Mouse (Mus musculus): ENCODE measurements at regions not wholly inside any gene's neighbourhood (a gene's known extent, or its start where the extent isn't known, plus 50 kb on each side); places are given as distances from the start of the nearest gene placed in this dataset.

DNA sequence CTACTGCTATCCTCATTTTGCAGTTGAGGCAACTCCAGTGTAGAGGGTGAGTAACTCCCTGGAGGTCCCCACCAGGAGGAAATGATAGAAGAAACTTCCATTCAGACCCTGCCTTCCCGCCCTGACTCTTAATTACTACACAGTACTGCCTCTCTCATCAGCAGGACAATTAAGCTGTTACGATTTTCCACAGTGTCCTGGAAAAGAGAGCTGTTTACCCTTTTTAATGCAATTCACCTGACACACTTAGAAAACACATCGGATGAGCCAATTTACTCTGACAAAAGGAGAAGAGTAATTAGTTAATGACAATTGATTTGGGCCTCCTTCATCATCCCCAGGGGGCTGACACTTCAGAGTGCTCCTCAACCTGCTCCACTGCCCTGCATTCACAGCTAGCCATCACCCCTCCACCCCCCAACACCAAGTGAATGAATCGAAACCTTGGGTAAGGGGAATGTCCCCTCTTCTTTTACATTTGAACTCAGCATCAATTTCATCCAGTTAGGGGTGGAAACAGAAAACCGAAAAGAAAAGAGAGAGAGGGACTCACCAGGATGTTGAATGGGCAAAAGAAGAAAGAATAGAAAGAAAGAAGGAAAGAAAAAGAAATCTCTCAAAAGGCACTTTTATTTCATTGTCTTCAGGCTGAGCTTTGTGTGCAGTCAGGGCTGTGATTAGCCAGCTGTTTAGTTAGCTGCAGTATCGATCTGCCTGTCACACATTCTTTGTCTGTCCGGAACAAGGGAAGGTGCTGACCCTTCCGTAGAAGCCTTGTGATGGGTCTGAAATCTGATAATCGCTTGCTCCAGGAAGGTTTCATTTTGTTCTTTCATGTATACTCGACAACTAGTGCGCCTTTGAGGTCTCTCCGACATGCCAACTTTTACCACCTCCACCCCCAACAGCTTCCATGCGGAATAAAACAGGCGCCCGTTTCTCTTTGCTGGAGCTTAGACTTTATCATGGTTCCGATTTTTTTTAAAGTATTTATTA is 482.6 kb upstream of the Tenm4 start:
- DNase-seq (ENCODE audit: low spot score in 2 of 2) = no peak

DNA sequence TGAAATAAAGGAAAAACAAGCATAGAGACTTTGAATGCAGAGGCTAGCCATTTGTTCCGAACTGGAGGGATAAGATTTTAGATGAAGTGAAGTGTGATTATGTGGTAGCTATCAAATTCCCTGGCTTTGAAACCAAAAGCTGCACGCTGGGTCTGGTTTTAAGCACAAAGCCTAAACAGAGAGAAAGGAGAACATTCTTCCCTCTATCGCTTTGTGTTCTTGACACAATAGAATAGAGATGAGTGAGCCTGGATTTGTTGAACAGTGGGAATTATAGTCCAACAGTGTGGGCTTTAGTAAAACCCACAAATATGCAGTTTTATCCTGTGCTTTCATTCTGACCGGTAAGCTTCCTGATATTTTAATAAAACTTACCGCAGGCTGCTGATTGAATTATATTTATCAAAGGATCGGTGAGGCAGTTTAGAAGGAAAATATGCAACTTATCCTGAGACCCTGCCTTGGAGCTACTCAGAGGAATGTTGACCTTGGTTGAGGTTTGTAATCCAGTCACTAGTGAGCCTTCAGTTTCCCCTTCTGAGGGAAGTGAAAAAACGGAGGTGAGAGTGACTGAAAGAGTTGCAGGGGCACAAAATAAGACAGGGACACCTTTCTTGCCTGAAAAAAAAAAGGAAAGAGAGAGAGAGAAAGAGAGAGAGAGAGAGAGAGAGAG is 481.7 kb upstream of the Tenm4 start:
- no peak for DNase-seq (ENCODE audit: low spot score in 2 of 2)

GRCm38 (mm10) chr7:95699506-95699905 is 471.5 kb upstream of the Tenm4 start:
- DNase-seq (ENCODE audit: low spot score in 2 of 2) = no peak

DNA sequence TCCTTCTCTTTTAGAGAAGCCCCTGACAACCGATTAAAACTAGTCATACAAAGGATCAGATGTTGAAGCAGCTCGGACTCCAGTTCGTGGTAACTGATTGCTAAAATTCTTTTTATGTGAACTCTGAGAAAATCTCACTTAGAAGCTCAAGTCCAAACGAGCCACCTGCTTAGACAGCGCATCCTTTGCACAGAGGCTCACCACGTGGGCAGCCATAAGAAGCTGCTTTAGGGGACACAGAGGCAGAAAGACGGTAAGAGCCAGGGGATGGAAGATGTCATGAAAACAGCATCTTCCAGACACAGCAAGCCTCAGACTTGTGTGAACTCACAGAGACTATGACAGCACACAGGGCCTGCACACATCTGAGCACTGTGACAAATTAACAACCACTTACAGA is 461.0 kb upstream of the Tenm4 start:
- no peak for DNase-seq (ENCODE audit: low spot score in 2 of 2)

- no peak for DNase-seq (ENCODE audit: low spot score in 2 of 2)
Observed at GRCm38 (mm10) chr7:95720083-95720482, 451.0 kb upstream of the Tenm4 start.

- no peak for DNase-seq (ENCODE audit: low spot score in 2 of 2)
Observed at GRCm38 (mm10) chr7:95725716-95726487, 445.1 kb upstream of the Tenm4 start.

DNA sequence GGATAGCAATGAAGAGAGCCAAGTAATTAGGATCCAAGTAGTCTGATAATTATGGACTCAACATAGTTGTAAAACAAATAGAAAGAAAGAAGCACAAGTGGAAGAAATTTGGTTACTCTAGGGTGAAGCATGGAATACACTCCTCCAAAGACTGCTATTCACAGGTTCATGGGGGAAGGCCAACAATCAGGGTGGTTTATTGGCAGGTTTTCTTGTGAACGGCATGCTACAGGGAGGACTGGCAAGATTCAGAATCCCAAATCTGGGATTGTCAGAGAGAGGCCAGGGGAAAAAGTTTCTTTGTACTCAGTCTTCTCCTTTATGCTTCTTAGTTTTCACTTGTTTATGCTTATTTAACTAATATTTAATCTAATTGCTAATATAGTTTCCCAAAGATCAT is 437.2 kb upstream of the Tenm4 start:
- no peak for DNase-seq (ENCODE audit: low spot score in 2 of 2)

DNA sequence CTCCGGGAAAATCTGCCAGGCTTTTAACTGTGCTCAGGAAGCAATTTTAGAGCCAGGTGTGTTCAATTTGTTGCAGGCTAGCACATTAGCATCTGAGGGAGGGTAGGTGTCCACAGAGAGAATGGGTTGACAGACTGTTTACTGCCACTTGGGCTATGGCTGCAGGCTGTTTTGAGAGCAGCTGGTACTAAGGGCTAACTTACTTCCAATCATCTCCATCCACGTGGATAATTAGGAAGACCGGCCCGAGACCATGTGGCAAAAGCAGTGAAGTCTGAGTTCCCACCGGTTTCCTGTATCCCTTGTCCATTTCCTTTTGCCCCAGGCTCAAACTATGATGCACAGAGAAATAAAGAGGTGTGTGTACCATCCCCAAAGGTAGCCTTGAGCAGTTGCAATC is 436.5 kb upstream of the Tenm4 start:
- no peak for DNase-seq (ENCODE audit: low spot score in 2 of 2)

DNA sequence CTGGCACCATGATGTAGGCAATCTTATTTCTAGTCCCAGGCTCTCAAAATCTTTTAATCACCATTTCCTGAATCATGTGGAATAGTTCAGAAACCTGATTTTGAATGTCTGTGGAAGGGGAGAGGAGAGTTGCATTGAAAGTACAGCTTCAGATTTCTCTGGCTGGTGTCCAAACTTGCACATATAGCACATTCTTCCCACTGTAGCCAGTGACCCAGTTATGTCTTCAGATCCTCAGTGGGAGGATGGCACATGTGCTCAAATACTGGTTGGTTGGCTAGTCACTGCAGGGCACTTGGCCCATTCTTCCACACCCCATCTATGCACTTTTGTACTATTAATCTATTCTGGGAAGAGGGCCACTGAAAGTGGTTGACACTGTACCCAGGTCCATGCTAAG is 434.3 kb upstream of the Tenm4 start:
- no peak for DNase-seq (ENCODE audit: low spot score in 2 of 2)

DNA sequence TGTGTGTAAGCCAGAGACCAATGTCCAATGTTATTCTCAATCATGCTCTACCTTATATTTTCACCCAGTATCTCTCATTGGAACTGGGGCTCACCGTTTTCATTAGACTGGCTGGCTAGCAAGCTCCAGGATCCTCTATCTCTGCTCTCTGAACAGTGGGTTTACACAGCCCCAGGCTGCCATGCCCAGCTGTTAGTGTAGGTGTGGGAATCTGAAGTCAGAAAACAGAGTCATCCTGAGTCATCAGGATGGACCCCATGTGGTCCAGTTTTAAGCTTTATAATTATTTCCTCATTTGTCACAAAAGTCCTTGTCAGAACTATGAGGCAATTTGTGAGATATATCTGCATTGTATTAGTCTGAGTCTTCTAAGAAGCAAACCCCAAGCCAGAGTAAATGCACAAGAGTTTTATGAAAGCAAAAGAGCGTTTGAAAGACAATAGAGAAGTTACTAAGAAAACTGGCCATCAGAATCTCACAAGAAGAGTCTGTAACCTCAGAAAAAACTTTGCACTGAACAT is 432.3 kb upstream of the Tenm4 start:
- DNase-seq (ENCODE audit: low spot score in 2 of 2) = no peak

DNA sequence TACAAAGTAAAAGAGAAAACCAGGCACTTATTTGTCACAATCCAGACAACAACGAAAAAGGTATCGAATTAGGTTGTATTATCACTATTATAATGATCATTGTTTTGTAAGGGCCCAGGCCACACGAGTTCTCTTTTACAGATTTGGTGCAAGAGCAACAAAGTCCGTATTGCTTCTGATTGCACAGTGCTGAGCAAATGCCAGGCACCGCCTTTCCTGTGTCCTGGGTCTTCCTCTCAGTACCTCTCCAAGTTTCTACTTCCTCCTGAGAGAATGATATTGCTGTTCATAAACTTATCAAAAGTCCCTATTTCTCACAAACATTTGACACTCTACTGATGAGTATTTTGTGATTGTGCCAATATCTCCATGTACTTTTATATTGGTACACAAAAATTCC is 431.3 kb upstream of the Tenm4 start:
- DNase-seq (ENCODE audit: low spot score in 2 of 2) = no peak

DNA sequence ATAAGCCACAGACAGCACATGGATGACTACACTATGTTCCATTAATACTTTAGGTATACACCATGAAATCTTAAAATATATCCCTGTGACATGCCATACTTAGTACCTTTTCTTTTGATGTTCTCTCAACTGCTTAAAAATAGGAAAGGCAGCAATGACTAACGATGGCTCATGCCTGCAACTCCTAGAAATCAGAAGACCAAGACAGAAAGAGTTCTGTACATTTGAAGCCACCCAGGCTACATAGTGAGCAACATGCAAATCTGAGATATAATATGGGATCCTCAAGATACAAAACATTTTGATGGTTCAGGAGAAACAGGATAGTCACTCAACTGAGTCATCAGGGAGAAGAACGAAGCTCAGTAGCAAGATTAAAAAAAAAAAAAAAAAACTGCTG is 412.7 kb upstream of the Tenm4 start:
- DNase-seq (ENCODE audit: low spot score in 2 of 2) = no peak

DNA sequence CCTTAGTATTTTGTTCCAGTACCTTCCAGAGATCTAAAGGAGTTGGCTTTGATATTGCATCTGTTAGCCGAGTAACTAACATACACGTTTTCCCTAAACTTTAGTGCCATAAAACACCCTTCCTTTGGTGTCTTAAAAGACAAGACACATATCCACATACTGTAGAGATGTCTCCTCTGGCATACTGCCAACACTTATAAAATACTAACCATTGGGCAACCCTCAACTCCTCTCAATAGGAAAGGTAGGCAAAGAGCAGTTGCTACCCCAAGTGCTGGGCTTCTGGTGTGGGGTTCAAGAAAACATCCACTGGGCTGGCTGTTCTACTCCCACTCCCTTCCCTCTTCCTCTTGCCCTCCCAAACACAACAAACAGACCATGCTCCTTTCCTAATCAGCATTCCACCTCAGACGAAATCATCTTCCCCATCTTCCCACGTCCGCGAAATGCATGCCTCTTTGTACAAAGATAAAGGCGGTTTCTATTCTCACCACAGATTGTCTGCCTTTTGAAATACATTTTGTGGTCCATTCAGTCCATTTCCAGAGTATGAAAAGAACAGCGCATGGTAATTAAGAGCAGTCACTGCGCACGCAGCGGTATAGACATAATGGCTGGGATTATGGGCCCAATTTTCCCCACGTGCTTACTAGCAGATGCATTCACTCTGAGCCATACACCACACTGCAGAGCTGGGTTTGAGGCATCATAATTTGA is 409.9 kb upstream of the Tenm4 start:
- DNase-seq (ENCODE audit: low spot score in 2 of 2) = no peak

GRCm38 (mm10) chr7:95766356-95767150 is 404.5 kb upstream of the Tenm4 start:
- DNase-seq (ENCODE audit: low spot score in 2 of 2) = no peak

DNA sequence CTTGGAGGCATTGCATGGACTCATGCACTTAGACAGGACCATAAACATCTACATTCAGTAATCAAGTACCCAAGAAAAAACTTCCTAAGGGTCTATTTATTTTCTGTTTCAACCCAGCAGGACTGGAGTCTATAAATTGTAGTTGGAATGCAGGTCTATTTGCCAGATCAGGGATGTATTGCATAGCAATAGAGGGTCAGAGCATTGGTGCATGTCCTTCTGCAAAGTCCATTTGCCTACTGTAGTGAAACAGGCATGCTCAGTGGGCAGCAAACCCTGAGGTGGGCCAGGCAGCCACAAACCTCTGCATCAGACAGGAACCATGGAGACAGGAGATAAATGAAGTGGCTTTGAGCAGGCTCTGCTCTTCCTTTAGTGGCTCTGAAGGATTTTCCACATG is 386.5 kb upstream of the Tenm4 start:
- DNase-seq (ENCODE audit: low spot score in 2 of 2) = no peak

- no peak for DNase-seq (ENCODE audit: low spot score in 2 of 2)
Observed at GRCm38 (mm10) chr7:95787543-95787942, 383.5 kb upstream of the Tenm4 start.

DNA sequence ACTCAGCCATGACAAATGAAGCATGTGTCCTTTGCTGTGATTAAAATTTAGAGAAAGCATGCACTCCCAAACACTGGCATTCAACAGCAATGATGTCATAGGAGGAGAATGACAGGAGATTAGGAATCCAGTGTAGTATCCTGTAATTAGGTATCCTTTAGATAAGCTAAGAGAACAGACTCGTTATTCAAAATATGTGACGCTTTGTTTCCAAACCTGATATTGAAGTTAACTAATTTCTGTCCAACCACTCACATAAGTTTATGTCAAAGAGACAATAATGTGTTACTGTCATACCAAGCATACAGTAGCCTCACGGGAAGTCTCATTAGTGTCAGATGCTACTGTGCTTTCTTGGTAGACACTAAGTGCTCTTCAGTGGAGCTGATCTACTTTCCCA is 383.1 kb upstream of the Tenm4 start:
- no peak for DNase-seq (ENCODE audit: low spot score in 2 of 2)

DNA sequence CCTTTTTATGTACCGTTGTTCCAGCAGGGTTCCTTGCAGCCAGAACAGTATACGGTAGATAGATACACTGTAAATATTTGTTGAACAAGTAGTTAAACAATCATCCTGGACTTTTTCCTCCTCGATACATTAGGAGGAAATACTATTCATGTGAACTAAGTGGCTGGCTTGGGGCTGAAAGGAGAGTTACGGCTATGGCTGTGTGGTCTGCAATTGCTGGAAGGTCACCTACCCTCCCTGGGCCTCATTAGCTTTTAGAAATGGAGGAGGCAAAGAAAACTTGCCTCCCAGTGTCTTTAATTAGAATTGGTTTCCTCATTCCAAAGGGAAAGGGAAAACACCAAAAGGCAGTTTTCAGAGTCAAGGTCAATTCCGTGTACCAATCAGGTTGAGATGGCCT is 381.6 kb upstream of the Tenm4 start:
- DNase-seq (ENCODE audit: low spot score in 2 of 2) = no peak

GRCm38 (mm10) chr7:95799022-95799421 is 372.0 kb upstream of the Tenm4 start:
- DNase-seq (ENCODE audit: low spot score in 2 of 2) = no peak

DNA sequence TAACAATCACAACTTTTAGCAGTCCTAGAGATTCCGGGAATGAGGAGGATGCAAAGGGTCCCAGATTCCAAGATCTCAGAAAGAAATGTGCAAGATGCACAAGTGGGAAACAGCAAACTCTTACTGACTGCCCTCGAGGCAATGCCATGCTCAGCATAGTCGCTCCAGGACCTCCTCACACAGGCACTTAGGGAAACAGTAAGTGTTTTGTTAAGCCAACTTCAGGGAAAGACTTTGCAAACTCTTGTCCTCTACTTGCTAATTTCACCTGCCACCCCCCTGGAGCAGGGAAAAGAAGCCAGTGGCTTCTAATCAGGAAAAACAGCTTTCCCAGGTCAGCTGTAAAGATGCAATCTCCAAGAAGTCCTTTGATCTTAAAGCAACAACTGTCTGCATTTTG is 361.4 kb upstream of the Tenm4 start:
- DNase-seq (ENCODE audit: low spot score in 2 of 2) = no peak

All from adrenal gland, postnatal 4 days (tissue).